Mouse (Mus musculus) embryonic facial prominence, embryonic 12.5 days (tissue): Measurements from ENCODE around the gene Hoxb13. TPM values are rescaled to one million over a fixed set of nuclear protein-coding genes. Genes with fewer than 3 reads are reported as not detected.

ENCODE experiments used
- ATAC-seq: fragments of 200-750 bp; cut with Nextera tagmentation; 2 replicates; pipeline ENCODE4 v1.8.0; 2017; ENCODE audit not compliant: insufficient number of reproducible peaks, insufficient read depth, low FRiP score, low TSS enrichment
- H3K27ac ChIP-seq: fragments of 300-500 bp; sonication (generic); 2 replicates; pipeline ENCODE4 v1.5.1; 2016; ENCODE audit warnings: mild to moderate bottlenecking
- H3K27me3 ChIP-seq: fragments of 300-500 bp; sonication (generic); 2 replicates; pipeline ENCODE4 v1.6.1; 2016; ENCODE audit warnings: mild to moderate bottlenecking, moderate library complexity
- H3K36me3 ChIP-seq: fragments of 300-500 bp; sonication (generic); 2 replicates; pipeline ENCODE4 v1.6.1; 2016; ENCODE audit warnings: mild to moderate bottlenecking
- H3K4me1 ChIP-seq: fragments of 300-500 bp; sonication (generic); 2 replicates; pipeline ENCODE4 v1.6.1; 2016
- H3K4me2 ChIP-seq: fragments of 300-500 bp; sonication (generic); replicated peaks from 2 replicates; pipeline ENCODE4 v1.6.1; 2016; ENCODE audit warnings: mild to moderate bottlenecking, moderate library complexity
- H3K4me3 ChIP-seq: fragments of 300-500 bp; sonication (generic); 2 replicates; pipeline ENCODE4 v1.5.1; 2016; ENCODE audit warnings: mild to moderate bottlenecking
- H3K9ac ChIP-seq: fragments of 300-500 bp; sonication (generic); 2 replicates; pipeline ENCODE4 v1.6.1; 2016; ENCODE audit warnings: mild to moderate bottlenecking, moderate library complexity
- H3K9me3 ChIP-seq: fragments of 300-500 bp; sonication (generic); 2 replicates; pipeline ENCODE4 v1.6.1; 2016; ENCODE audit warnings: mild to moderate bottlenecking, moderate library complexity
- WGBS: fragments of 180-500 bp; shearing (Covaris S2); methylation state at CpG from one replicate; pipeline ENCODE4 v1.1.7; 2016; 5-methylcytosine and 5-hydroxymethylcytosine counted together
- polyA plus RNA-seq: library from polyadenylated mRNA; unstranded; fragments of >200 nt; fragmentation: Nextera tagmentation; extraction: Ambion mirVana; gene quantifications from 2 replicates; pipeline ENCODE4 v1.2.1, GENCODE M21; 2016

Hoxb13 gene
- polyA plus RNA-seq, 1 experiment from 2014 or later: not detected

DNA sequence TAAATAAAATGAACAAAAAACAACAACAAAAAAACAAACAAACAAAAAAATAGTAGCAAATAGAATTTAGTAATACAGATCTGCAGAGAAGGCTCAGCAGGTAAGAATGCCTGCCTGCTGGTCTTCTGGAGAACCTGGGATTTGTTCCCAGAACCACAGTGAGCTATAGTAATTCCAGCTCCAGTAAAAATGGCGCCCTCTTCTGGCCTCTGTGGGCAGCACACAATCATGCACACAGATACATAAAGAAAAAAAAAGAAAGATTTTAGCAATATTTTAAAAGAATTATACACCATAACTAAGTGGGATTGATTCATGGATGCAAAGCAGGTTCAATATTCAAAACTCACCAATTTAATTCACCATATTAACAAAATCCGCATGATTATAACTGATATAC is 29.7 kb downstream of the Hoxb13 start:
- 41% methylated on average over 2 of the region's 2 CpGs for WGBS
- no peak for ATAC-seq
- Histone ChIP-seq H3K4me3 (no peak overlapping the region), H3K4me2 (no peak overlapping the region), H3K9ac (no peak overlapping the region), H3K4me1 (no peaks in the 10 kb centered on the region), H3K27ac (no peak overlapping the region), H3K36me3 (no peaks in the 10 kb centered on the region), H3K27me3 (0 out of 2 replicates have a peak, but pooled peaks cover 2% of the 10 kb centered on the region), H3K9me3 (no peaks in the 10 kb centered on the region)

DNA sequence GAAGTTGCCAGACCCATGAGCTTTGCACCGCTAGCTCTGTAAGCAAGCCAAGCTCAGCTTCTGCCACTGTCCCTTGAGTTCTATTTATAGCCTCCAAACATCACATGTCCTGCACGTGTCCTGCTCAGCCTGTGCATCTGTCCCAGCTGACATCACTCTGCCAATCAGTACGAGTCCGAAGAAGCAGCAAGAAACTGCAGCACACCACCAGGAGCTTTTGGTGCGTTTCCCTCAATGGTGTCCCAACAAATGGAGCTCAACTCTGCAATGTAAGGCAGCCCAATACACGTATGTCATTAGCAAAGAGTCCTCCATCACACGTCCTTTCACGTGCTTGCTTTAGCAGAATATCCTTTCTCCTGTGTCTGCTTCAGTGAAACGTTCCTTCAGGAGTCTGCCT is 33.6 kb downstream of the Hoxb13 start:
- no peaks in the 10 kb centered on the region for H3K9me3 ChIP-seq
- H3K4me3 ChIP-seq: no peak overlapping the region
- H3K36me3 ChIP-seq: no peaks in the 10 kb centered on the region
- no peak overlapping the region for H3K4me2 ChIP-seq
- no peak overlapping the region for H3K9ac ChIP-seq
- 79% methylated on average over 9 of the region's 9 CpGs for WGBS
- no peaks in the 10 kb centered on the region for H3K4me1 ChIP-seq
- no peak for ATAC-seq
- peaks cover 2% of the 10 kb centered on the region; the same call in 1 of the 2 replicates for H3K27me3 ChIP-seq
- H3K27ac ChIP-seq: no peak overlapping the region

DNA sequence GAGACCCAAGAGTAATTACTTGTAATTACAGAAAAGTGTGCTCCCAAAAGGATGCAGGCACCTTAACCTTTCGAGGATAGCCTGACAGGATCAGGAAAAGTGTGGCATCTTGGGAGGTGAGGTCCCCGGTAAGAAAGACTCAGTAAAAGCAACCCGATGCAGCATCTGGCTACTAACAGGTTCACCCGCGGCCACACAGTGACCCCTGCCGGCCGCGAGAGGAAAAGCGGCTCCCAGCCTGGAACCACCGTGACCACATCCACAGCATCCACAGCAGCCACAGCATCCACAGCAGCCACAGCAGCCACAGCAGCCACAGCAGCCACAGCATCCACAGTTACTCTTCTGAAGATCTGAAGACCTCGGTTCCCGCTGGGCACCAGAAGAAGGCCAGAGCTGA is 40.8 kb downstream of the Hoxb13 start:
- Histone ChIP-seq H3K27me3 (peaks cover 26% of the 10 kb centered on the region), H3K4me1 (no peaks in the 10 kb centered on the region), H3K4me2 (no peak overlapping the region), H3K27ac (no peak overlapping the region), H3K9ac (no peak overlapping the region), H3K4me3 (no peak overlapping the region), H3K9me3 (no peaks in the 10 kb centered on the region), H3K36me3 (no peaks in the 10 kb centered on the region)
- 2% methylated on average over 12 of the region's 12 CpGs for WGBS
- ATAC-seq: no peak

DNA sequence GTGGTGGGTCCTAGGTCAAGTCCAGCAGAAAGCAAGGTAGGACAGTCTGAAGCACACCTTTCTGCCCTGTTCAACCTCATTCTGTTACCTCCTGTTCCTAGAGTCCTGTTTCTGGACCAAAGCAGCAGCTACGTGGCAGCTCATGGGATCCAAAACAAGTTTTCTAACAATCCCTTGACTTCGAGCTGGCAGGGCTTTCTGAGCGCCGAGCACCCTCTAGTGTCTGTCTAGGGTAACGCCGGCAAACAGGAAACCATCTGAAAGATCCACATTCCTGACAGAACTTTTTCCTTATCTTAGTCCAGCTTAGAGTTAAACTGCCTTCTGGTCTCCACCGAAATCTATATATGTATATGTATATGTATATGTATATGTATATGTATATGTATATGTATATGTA is 46.1 kb downstream of the Hoxb13 start:
- no peaks in the 10 kb centered on the region for H3K4me1 ChIP-seq
- no peak overlapping the region for H3K9ac ChIP-seq
- H3K36me3 ChIP-seq: no peaks in the 10 kb centered on the region
- no peak for ATAC-seq
- no peaks in the 10 kb centered on the region for H3K9me3 ChIP-seq
- H3K4me2 ChIP-seq: no peak overlapping the region
- no peak overlapping the region for H3K27ac ChIP-seq
- peaks cover 24% of the 10 kb centered on the region for H3K27me3 ChIP-seq
- WGBS: 1% methylated on average over 7 of the region's 7 CpGs
- H3K4me3 ChIP-seq: no peak overlapping the region

Other genes starting within 250 kb of the Hoxb13 start
- gene Igf2bp1, start 188.4 kb upstream of the Hoxb13 start, polyA plus RNA-seq: 89.6 and 95.3 TPM in 2 replicates
- gene Gip, start 169.8 kb upstream of the Hoxb13 start, polyA plus RNA-seq: not detected in 2 replicates
- gene Snf8, start 159.4 kb upstream of the Hoxb13 start, polyA plus RNA-seq: 105 and 106 TPM in 2 replicates
- gene Ube2z, start 128.9 kb upstream of the Hoxb13 start, polyA plus RNA-seq: 49.2 and 53.0 TPM in 2 replicates
- 494 and 532 TPM in 2 replicates for gene Atp5g1, start 118.6 kb upstream of the Hoxb13 start, polyA plus RNA-seq
- gene Calcoco2, start 82.4 kb upstream of the Hoxb13 start, polyA plus RNA-seq: not detected in 2 replicates
- gene Ttll6, start 60.5 kb upstream of the Hoxb13 start, polyA plus RNA-seq: 0.12 TPM in 1 of 2 replicates, not detected in the other
- gene Hoxb9, start 77.1 kb downstream of the Hoxb13 start, polyA plus RNA-seq: 0.09 TPM in 2 replicates
- gene Hoxb8, start 87.6 kb downstream of the Hoxb13 start, polyA plus RNA-seq: not detected in 2 replicates
- gene Hoxb7, start 92.3 kb downstream of the Hoxb13 start, polyA plus RNA-seq: not detected in 2 replicates
- not detected in 2 replicates for gene Hoxb6, start 98.2 kb downstream of the Hoxb13 start, polyA plus RNA-seq
- gene Hoxb5, start 109.0 kb downstream of the Hoxb13 start, polyA plus RNA-seq: 0.38 TPM in 1 of 2 replicates, not detected in the other
- 0.22 TPM in 1 of 2 replicates, not detected in the other for gene Hoxb4, start 124.0 kb downstream of the Hoxb13 start, polyA plus RNA-seq
- 0.53 and 0.87 TPM in 2 replicates for gene Hoxb3, start 129.0 kb downstream of the Hoxb13 start, polyA plus RNA-seq
- 3.9 and 6.5 TPM in 2 replicates for gene Hoxb2, start 156.2 kb downstream of the Hoxb13 start, polyA plus RNA-seq
- 0.08 and 0.18 TPM in 2 replicates for gene Hoxb1, start 171.4 kb downstream of the Hoxb13 start, polyA plus RNA-seq